Mouse (Mus musculus) lung, embryonic 14.5 days (tissue): ENCODE measurements around the gene Tab1. TPM values are rescaled to one million over a fixed set of nuclear protein-coding genes. Genes with fewer than 3 reads are reported as not detected.

Experiments
- ATAC-seq: fragments of 200-750 bp; cut with Nextera tagmentation; 2 replicates; pipeline ENCODE4 v1.8.0; 2017; ENCODE audit warnings: mild to moderate bottlenecking, moderate TSS enrichment, moderate library complexity; ENCODE audit not compliant: insufficient read depth
- DNase-seq: peaks from one replicate; pipeline ENCODE4 v3.0.0-alpha.2; 2015
- H3K27ac ChIP-seq: fragments of 300-500 bp; sonication (generic); 2 replicates; pipeline ENCODE4 v1.5.1; 2014; ENCODE audit warnings: low read depth, mild to moderate bottlenecking, moderate library complexity
- H3K27me3 ChIP-seq: fragments of 300-500 bp; sonication (generic); 2 replicates; pipeline ENCODE4 v1.6.1; 2014; ENCODE audit warnings: low read length, control low read depth; ENCODE audit not compliant: insufficient read depth
- H3K36me3 ChIP-seq: fragments of 300-500 bp; sonication (generic); 2 replicates; pipeline ENCODE4 v1.6.1; 2014; ENCODE audit warnings: control low read depth; ENCODE audit not compliant: insufficient read depth
- H3K4me1 ChIP-seq: fragments of 300-500 bp; sonication (generic); 2 replicates; pipeline ENCODE4 v1.6.1; 2014; ENCODE audit warnings: antibody characterized with exemption, control low read depth; ENCODE audit not compliant: insufficient read depth
- H3K4me2 ChIP-seq: fragments of 300-500 bp; sonication (generic); 2 replicates; pipeline ENCODE4 v1.6.1; 2014; ENCODE audit warnings: mild to moderate bottlenecking
- H3K4me3 ChIP-seq: fragments of 300-500 bp; sonication (generic); 2 replicates; pipeline ENCODE4 v1.5.1; 2014; ENCODE audit warnings: low read depth, low read length
- H3K9ac ChIP-seq: fragments of 300-500 bp; sonication (generic); 2 replicates; pipeline ENCODE4 v1.6.1; 2014
- H3K9me3 ChIP-seq: fragments of 300-500 bp; sonication (generic); 2 replicates; pipeline ENCODE4 v1.6.1; 2016; ENCODE audit warnings: low read depth, low read length, control low read depth
- CTCF ChIP-seq: IDR thresholded peaks from 2 replicates; pipeline ENCODE4 v1.5.1; 2016; ENCODE audit warnings: antibody characterized with exemption, low read depth
- WGBS: fragments of 180-500 bp; shearing (Covaris S2); extraction: QIAGEN DNeasy Blood & Tissue Kit; methylation state at CpG from one replicate; pipeline ENCODE4 v1.1.7; 2014; 5-methylcytosine and 5-hydroxymethylcytosine counted together
- polyA plus RNA-seq: library from polyadenylated mRNA; unstranded; fragments of >200 nt; fragmentation: Nextera tagmentation; extraction: Ambion mirVana; gene quantifications from 2 replicates; pipeline ENCODE4 v1.2.1, GENCODE M21; 2014

The Tab1 gene
- polyA plus RNA-seq, 1 experiment from 2014 or later = 34.2 TPM

DNA sequence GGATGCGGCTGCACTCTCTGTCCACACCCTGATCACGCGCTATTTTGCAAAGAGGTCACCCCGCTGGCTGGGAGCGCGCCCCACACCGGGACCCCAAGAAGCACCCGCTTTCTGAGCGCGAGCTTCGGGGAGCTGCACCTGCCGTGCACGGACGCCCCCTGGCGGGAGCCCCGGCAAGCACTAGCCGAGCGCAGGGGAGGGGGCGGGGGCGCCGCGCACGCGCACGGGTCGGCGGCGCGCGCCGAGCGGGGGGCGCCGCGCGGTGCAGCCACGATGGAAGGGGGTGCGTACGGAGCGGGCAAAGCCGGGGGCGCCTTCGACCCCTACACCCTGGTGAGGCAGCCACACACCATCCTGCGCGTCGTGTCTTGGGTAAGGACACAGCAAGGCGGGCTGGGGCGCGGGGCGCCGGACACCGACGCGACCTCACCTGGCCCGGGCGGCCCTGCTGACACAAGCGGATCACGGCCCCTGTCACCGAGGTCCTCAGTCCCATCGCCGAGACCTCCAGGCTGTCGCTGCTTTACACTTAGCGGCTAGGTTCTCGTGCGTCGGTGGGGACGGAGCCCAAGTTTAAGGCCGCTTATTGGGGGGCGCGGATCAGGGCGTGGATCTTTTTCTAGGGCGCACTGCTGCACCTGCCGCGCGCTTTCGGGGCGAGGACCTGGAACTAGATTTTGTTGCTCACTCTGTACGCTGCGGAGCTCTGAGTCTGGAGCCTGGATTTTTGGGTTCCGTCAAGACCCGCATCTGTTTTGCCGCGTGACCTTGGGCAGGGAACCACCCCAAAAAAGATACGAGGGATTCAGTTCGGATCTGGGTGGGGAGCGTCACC is 41.6 kb upstream of the Tab1 start, which contains the start of the genes Syngr1 and Rpl3:
Syngr1 (plus strand) TSS at position 214 of the 835 bp plus-strand sequence.
Rpl3 (minus strand) TSS at position 748 of the 835 bp plus-strand sequence.
- peak; percentile 64 for ATAC-seq
- Histone ChIP-seq H3K27ac (no peak within 1 kb of the TSS), H3K36me3 (no peaks in the 10 kb centered on the region), H3K9ac (peak within 1 kb of the TSS; percentile 60), H3K9me3 (no peaks in the 10 kb centered on the region), H3K4me3 (peak within 1 kb of the TSS; percentile 59), H3K4me2 (peak within 1 kb of the TSS; percentile 94), H3K27me3 (peaks cover 34% of the 10 kb centered on the region), H3K4me1 (no peaks in the 10 kb centered on the region)
- peak; percentile 71 for DNase-seq
- peak; percentile 69 for TF ChIP-seq CTCF
- 1% methylated on average over 85 of the region's 86 CpGs for WGBS

DNA sequence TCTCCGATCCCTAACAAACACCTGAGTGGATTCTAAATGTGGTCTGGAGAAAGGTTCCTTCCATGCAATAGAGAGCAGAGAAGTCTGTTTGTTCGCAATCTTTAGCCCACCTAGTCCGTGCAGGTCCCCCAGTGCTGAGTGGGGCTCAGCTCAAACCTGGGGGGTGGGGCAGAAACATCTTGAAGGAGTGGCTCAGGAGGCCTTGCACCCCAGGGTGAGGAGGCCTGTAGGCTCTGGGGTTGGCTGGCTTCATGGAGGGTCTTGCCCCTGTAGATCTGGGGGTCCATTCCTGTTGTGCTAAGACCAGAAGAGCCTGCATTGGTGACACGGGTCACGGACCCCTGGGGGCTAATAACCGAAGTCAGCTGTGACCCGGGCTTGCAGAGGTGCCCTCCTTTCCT is 40.9 kb upstream of the Tab1 start:
- peaks cover 34% of the 10 kb centered on the region for H3K27me3 ChIP-seq
- ATAC-seq (no peak), DNase-seq (no peak)
- 25% methylated on average over 7 of the region's 7 CpGs for WGBS
- no peak overlapping the region for H3K27ac ChIP-seq
- no peak overlapping the region for H3K9ac ChIP-seq
- H3K36me3 ChIP-seq = no peaks in the 10 kb centered on the region
- no peaks in the 10 kb centered on the region for H3K9me3 ChIP-seq
- H3K4me3 ChIP-seq = peak overlapping the region; percentile 59; the same call in 1 of the 2 replicates
- no peak for TF ChIP-seq CTCF
- H3K4me1 ChIP-seq = no peaks in the 10 kb centered on the region
- H3K4me2 ChIP-seq = peak overlapping the region; percentile 94

DNA sequence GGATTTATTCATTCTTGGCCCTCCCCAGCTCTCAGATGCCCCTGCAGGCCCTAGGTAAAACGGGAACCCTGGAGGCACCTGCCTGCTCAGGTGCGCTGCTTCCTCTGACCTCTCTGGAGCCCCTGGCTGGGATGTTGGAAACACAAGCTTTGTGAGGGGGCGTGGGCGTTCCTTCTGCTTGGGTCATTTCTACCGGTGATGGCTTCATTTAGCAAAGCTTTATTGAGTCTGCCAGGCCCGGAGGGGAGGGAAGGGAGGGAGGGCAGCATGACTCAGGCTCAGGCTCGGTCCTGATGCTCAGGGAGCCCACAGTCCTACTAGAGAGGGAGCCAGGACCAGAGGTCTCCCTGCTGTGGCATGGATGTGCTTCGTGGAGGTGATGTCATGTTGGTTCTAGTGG is 40.3 kb upstream of the Tab1 start:
- no peak for TF ChIP-seq CTCF
- no peaks in the 10 kb centered on the region for H3K9me3 ChIP-seq
- no peak for ATAC-seq
- H3K4me1 ChIP-seq = no peaks in the 10 kb centered on the region
- H3K27ac ChIP-seq = no peak overlapping the region
- H3K9ac ChIP-seq = no peak overlapping the region
- H3K27me3 ChIP-seq = peaks cover 34% of the 10 kb centered on the region
- peak overlapping the region; percentile 94; the same call in 1 of the 2 replicates for H3K4me2 ChIP-seq
- no peak for DNase-seq
- no peak overlapping the region for H3K4me3 ChIP-seq
- H3K36me3 ChIP-seq = no peaks in the 10 kb centered on the region
- 20% methylated on average over 8 of the region's 8 CpGs for WGBS

DNA sequence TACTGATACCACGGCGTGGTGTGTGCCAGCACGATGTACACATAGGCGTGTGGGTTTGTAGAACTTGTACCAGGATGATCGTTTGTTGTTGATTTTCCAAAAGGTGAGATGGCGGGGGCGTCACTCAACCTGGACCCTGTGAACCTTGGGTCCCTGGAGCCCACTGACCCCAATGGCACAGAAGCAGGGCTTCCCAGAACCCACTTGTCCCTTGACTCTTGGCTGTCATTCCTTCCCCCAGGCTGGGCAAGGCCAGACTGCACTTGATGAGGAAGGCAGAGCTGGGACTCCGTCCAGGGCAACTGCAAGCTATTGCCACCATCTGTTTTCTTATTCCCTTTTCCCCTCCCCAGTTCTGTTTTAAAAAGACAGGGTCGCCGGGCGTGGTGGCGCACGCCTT is 38.7 kb upstream of the Tab1 start:
- ATAC-seq (no peak), DNase-seq (no peak)
- Histone ChIP-seq H3K27ac (no peak overlapping the region), H3K4me3 (no peak overlapping the region), H3K27me3 (peaks cover 42% of the 10 kb centered on the region), H3K4me2 (no peak overlapping the region), H3K9me3 (no peaks in the 10 kb centered on the region), H3K36me3 (no peaks in the 10 kb centered on the region), H3K4me1 (no peaks in the 10 kb centered on the region), H3K9ac (no peak overlapping the region)
- no peak for TF ChIP-seq CTCF
- WGBS = 88% methylated on average over 13 of the region's 13 CpGs

DNA sequence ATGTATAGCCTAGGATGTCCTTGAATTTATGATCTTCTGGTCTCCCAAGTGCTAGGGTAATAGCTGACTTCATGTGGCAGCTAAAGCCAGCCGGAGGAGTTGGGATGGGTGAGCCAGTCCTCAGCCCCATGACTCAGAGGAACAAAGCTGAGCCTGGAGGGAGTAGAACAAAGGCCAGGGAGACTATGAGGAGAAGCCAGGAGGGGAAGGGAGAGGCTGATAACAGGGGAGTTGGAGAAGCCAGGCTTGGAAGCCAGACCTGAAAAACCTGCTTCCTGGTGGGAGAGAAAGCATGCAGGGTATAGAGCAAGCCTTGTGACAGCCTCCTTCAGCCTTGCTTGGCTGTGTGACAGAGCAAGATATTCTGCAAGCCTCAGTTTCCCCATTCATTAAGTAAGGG is 37.3 kb upstream of the Tab1 start:
- no peak overlapping the region for H3K9ac ChIP-seq
- H3K27me3 ChIP-seq = peaks cover 31% of the 10 kb centered on the region
- no peak for TF ChIP-seq CTCF
- no peaks in the 10 kb centered on the region for H3K36me3 ChIP-seq
- peak; percentile 19 for DNase-seq
- no peak overlapping the region for H3K27ac ChIP-seq
- no peaks in the 10 kb centered on the region for H3K4me1 ChIP-seq
- no peak for ATAC-seq
- no peaks in the 10 kb centered on the region for H3K9me3 ChIP-seq
- H3K4me3 ChIP-seq = no peak overlapping the region
- no peak overlapping the region for H3K4me2 ChIP-seq
- WGBS = 46% methylated on average over 1 of the region's 1 CpGs

DNA sequence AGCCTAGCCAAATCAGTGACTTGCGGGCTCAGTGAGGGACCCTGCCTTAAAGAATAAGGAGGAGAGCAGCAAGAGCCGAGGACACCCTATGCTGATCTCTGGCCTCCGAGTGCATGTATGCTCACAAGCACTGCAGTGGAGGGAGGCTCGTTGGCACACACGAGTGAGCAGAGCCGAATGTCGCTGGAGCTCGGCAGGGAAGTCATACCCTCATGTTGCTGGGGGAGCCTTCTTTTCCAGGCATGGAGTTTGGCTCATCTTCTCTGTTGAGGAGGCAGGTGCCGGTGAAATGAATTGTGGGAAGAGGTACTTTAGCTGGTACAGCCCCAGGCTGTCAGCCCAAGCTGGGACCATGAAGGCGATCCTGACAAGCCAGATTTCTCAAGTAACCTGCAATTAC is 36.5 kb upstream of the Tab1 start:
- 76% methylated on average over 10 of the region's 10 CpGs for WGBS
- Histone ChIP-seq H3K36me3 (no peaks in the 10 kb centered on the region), H3K9me3 (no peaks in the 10 kb centered on the region), H3K9ac (no peak overlapping the region), H3K27me3 (peaks cover 23% of the 10 kb centered on the region), H3K27ac (no peak overlapping the region), H3K4me1 (no peaks in the 10 kb centered on the region), H3K4me3 (no peak overlapping the region), H3K4me2 (no peak overlapping the region)
- DNase-seq (no peak), ATAC-seq (no peak)
- no peak for TF ChIP-seq CTCF
